Mouse (Mus musculus) megakaryocyte, embryonic 14.5 days (primary cell): ENCODE data around the gene Ctrl. TPM values are rescaled to one million over a fixed set of nuclear protein-coding genes. Genes with fewer than 3 reads are reported as not detected.
"Not testable (repeated sequence)": the region's sequence is repeated elsewhere in the genome, so short reads cannot be mapped to it uniquely, and the experiment has no call there.

Experiments used
- H3K27me3 ChIP-seq: replicated peaks from 2 replicates; pipeline ENCODE3; 2012; ENCODE audit warnings: inconsistent platforms
- H3K36me3 ChIP-seq: replicated peaks from 2 replicates; pipeline ENCODE3; 2012; ENCODE audit warnings: low read length, inconsistent platforms, mixed read lengths
- H3K4me1 ChIP-seq: 2 replicates; pipeline ENCODE4 v1.6.1; 2012; ENCODE audit warnings: inconsistent platforms
- H3K4me3 ChIP-seq: replicated peaks from 2 replicates; pipeline ENCODE3; 2012; ENCODE audit warnings: moderate library complexity, mild to moderate bottlenecking, inconsistent platforms
- H3K9me3 ChIP-seq: 2 replicates; pipeline ENCODE4 v1.6.1; 2012; ENCODE audit warnings: inconsistent platforms
- FLI1 ChIP-seq: IDR thresholded peaks from 2 replicates; pipeline ENCODE4 v1.6.1; 2012; ENCODE audit warnings: low read length, inconsistent platforms, mixed read lengths
- GATA1 ChIP-seq: IDR thresholded peaks from 3 replicates; pipeline ENCODE4 v1.6.1; 2012; ENCODE audit warnings: mixed read lengths, low read length, inconsistent platforms, borderline replicate concordance
- polyA plus RNA-seq: library from polyadenylated mRNA; stranded (reverse); fragments of >175 nt; gene quantifications from 2 replicates; pipeline ENCODE4 v1.2.3, GENCODE M21; 2012; ENCODE audit warnings: low replicate concordance; ENCODE audit not compliant: insufficient read depth

Ctrl gene
- polyA plus RNA-seq, result 0.39 TPM in 1 of 2 replicates, not detected in the other

DNA sequence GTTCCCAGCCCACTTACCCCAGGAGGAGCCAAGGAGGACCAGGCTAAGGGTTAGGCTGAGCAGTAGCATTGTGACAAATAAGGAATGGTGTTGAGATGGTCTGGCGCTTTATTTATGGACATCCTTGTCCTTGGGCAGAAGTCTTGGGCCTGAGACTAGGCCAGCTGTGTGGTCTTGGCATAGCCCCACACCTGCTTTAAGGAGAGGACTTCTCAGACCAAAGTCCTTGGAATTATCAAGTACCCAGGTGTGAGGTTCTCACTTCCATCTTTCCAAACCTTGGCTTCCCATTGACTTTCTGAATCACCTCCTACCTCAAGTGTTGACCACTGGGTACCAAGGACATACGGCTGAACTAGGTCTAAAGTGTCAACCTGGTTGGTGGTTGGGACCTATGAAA is at the start of gene Ctrl:
TSS of gene Ctrl (minus strand) at position 101 of the 400 bp plus-strand sequence.
- no peaks in the 10 kb centered on the region for H3K27me3 ChIP-seq
- H3K4me1 ChIP-seq, result peaks cover 68% of the 10 kb centered on the region
- H3K36me3 ChIP-seq, result peaks cover 76% of the 10 kb centered on the region
- H3K4me3 ChIP-seq, result no peak within 1 kb of the TSS
- TF ChIP-seq GATA1 (no peak), FLI1 (no peak)
- no peaks in the 10 kb centered on the region for H3K9me3 ChIP-seq

GRCm38 (mm10) chr8:105983406-105983805 is 49.7 kb upstream of the Ctrl start:
- H3K4me3 ChIP-seq, H3K36me3 ChIP-seq, H3K9me3 ChIP-seq: not testable (repeated sequence)
- peaks cover 26% of the 10 kb centered on the region for H3K27me3 ChIP-seq
- H3K4me1 ChIP-seq, result peaks cover 17% of the 10 kb centered on the region

- no peaks in the 10 kb centered on the region for H3K36me3 ChIP-seq
- H3K4me3 ChIP-seq, result no peak overlapping the region
- peaks cover 15% of the 10 kb centered on the region for H3K27me3 ChIP-seq
- no peak for TF ChIP-seq GATA1
- no peak for TF ChIP-seq FLI1
- H3K9me3 ChIP-seq, result 0 out of 2 replicates have a peak, but pooled peaks cover 5% of the 10 kb centered on the region
- peaks cover 24% of the 10 kb centered on the region for H3K4me1 ChIP-seq
Measured at GRCm38 (mm10) chr8:105981146-105981545, 47.5 kb upstream of the Ctrl start.

DNA sequence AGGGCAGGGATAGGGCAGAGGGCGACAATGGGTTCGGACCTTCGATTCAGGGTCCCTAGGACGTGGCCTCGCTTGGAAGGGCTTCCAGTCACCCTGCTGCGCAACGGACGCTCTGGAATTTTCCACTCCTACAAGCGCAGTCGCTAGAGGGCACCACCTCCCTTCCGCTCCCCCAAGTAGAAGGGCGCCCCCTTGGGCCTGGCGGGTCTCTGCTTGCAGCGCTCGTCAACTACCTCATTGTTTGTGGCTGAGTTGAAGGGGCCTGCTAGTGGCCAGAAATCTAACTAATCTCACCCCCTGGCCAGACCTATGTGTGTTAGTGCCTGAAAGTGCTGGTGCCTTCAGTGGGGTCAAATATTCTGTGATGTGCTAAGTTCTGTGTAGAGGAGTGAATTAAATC is 45.7 kb upstream of the Ctrl start, which contains the start of gene Dpep3:
TSS of gene Dpep3 (minus strand) at position 105 of the 400 bp plus-strand sequence.
- peaks cover 12% of the 10 kb centered on the region for H3K27me3 ChIP-seq
- no peak for TF ChIP-seq FLI1
- TF ChIP-seq GATA1, result no peak

DNA sequence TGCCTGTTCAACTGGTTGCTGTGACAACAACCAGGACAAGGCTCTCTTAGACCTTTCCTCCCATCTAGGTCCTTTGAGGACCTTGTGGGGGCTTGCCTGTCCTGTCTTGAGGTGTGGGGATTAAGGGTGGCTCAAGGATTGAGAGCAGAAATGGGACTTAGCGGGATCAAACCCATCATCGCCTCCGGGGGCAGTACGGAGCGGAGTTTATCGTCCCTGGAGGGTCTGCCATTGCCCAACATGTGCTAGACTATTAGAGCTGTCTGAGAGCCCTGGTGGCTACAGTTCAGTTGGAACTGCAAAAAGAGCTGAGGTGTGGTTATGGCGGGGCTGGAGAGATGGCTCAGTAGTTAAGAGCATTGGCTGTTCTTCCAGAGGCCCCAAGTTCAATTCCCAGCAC is 41.7 kb upstream of the Ctrl start:
- no peaks in the 10 kb centered on the region for H3K36me3 ChIP-seq
- peaks cover 8% of the 10 kb centered on the region for H3K4me1 ChIP-seq
- H3K27me3 ChIP-seq, result peaks cover 18% of the 10 kb centered on the region
- 0 out of 2 replicates have a peak, but pooled peaks cover 5% of the 10 kb centered on the region for H3K9me3 ChIP-seq
- no peak for TF ChIP-seq FLI1
- TF ChIP-seq GATA1, result no peak
- H3K4me3 ChIP-seq, result no peak overlapping the region

More for the DNA sequence above, 45.7 kb upstream of the Ctrl start, which contains the start of gene Dpep3:
- Histone ChIP-seq H3K4me3 (peak within 1 kb of the TSS; percentile 38), H3K4me1 (peaks cover 24% of the 10 kb centered on the region), H3K9me3 (0 out of 2 replicates have a peak, but pooled peaks cover 5% of the 10 kb centered on the region), H3K36me3 (no peaks in the 10 kb centered on the region)

DNA sequence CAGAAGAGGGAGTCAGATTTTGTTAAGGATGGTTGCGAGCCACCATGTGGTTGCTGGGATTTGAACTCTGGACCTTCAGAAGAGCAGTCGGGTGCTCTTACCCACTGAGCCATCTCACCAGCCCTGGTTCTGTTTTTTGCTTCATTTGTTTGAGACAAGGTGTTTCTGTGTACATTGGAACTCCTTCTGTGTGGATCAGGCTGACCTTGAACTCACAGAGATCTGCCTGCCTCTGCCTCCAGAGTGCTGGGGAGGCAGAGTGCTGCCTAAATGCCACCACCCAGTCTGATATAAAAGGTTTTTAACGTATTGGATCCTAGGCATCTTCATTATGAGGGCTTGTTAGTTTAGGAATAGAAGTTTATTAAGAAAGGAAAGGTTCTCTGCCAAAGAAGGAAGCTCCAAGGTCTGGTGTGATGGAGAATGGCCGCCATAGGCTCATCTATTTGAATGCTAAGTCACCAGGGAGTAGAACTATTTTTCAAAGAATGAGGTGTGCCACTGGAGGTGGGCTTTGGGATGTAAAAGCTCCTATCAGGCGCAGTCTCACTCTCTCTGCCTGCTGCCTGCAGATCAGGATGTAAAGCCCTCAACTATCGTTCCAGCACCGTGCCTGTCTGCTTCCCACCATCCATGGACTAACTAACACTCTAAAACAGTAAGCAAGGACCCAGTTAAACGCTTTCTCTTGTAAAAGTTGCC is 37.5 kb upstream of the Ctrl start:
- H3K4me1 ChIP-seq, result peaks cover 18% of the 10 kb centered on the region
- H3K9me3 ChIP-seq, result no peaks in the 10 kb centered on the region
- peaks cover 12% of the 10 kb centered on the region for H3K27me3 ChIP-seq
- no peaks in the 10 kb centered on the region for H3K36me3 ChIP-seq
- no peak for TF ChIP-seq GATA1
- TF ChIP-seq FLI1, result no peak
- no peak overlapping the region for H3K4me3 ChIP-seq

DNA sequence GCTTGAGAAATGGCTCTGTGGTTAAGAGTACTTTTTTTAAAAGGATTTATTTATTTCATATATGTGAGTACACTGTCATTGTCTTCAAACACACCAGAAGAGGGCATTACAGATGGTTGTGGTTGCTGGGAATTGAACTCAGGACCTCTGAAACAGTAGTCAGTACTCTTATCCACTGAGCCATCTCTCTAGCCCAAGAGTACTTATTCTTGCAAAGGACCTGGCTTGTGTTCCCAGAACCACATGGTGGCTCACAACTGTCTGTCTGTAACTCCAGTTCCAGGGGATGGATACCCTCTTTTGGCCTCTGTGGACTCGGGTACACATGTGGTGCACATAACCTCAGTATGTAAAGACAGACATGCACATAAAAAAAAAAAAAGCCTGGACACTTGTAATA is 35.7 kb upstream of the Ctrl start:
- TF ChIP-seq GATA1, result no peak
- TF ChIP-seq FLI1, result no peak
- H3K4me1 ChIP-seq, result peaks cover 36% of the 10 kb centered on the region
- no peak overlapping the region for H3K4me3 ChIP-seq
- no peaks in the 10 kb centered on the region for H3K9me3 ChIP-seq
- H3K36me3 ChIP-seq, result no peaks in the 10 kb centered on the region
- H3K27me3 ChIP-seq, result peaks cover 20% of the 10 kb centered on the region

- no peaks in the 10 kb centered on the region for H3K36me3 ChIP-seq
- H3K27me3 ChIP-seq, result peaks cover 32% of the 10 kb centered on the region
- no peaks in the 10 kb centered on the region for H3K9me3 ChIP-seq
- no peak for TF ChIP-seq GATA1
- TF ChIP-seq FLI1, result no peak
- peaks cover 53% of the 10 kb centered on the region for H3K4me1 ChIP-seq
- H3K4me3 ChIP-seq, result peak overlapping the region; percentile 94
Measured at GRCm38 (mm10) chr8:105966692-105967311, 33.1 kb upstream of the Ctrl start.

GRCm38 (mm10) chr8:105965905-105966341 is 32.3 kb upstream of the Ctrl start, which contains the start of gene Slc12a4:
Gene Slc12a4, minus strand, starts transcription at chr8:105966097.
- TF ChIP-seq FLI1 (no peak), GATA1 (no peak)
- Histone ChIP-seq H3K4me3 (peak within 1 kb of the TSS; percentile 94), H3K4me1 (peaks cover 61% of the 10 kb centered on the region)

More at GRCm38 (mm10) chr8:105965905-105966341, 32.3 kb upstream of the Ctrl start, which contains the start of gene Slc12a4:
- H3K27me3 ChIP-seq, result peaks cover 36% of the 10 kb centered on the region
- H3K36me3 ChIP-seq, result no peaks in the 10 kb centered on the region
- H3K9me3 ChIP-seq, result no peaks in the 10 kb centered on the region
